Mouse (Mus musculus) liver, embryonic 14.5 days (tissue): ENCODE data around the gene Gulp1. TPM values are rescaled to one million over a fixed set of nuclear protein-coding genes. Genes with fewer than 3 reads are reported as not detected.

Source experiments
- ATAC-seq: fragments of 200-750 bp; cut with Nextera tagmentation; 2 replicates; pipeline ENCODE4 v1.8.0; 2017; ENCODE audit warnings: moderate number of reproducible peaks, mild to moderate bottlenecking, moderate library complexity; ENCODE audit not compliant: insufficient read depth
- DNase-seq, 3 experiments: peaks; one replicate each; pipeline ENCODE4 v3.0.0-alpha.2; 2012 to 2013; ENCODE audit warnings: low read depth in 3 of 3, low spot score in 3 of 3
- H3K27ac ChIP-seq: fragments of 300-500 bp; sonication (generic); 2 replicates; pipeline ENCODE4 v1.5.1; 2014; ENCODE audit warnings: moderate library complexity, mild to moderate bottlenecking, control low read depth, inconsistent platforms
- H3K27me3 ChIP-seq: fragments of 300-500 bp; sonication (generic); 2 replicates; pipeline ENCODE4 v1.6.1; 2014; ENCODE audit warnings: mild to moderate bottlenecking, low read length, moderate library complexity; ENCODE audit not compliant: control insufficient read depth, insufficient read depth
- H3K36me3 ChIP-seq: fragments of 300-500 bp; sonication (generic); replicated peaks from 2 replicates; pipeline ENCODE4 v1.6.1; 2014; ENCODE audit warnings: low read depth; ENCODE audit not compliant: control insufficient read depth, insufficient read depth
- H3K4me1 ChIP-seq, 2 experiments: fragments of 200-500 bp in 1 of 2; fragments of 300-500 bp in 1 of 2; sonication (generic) in 1 of 2; replicated peaks; 2 replicates each; pipeline ENCODE4 v1.6.1; 2012 to 2014; ENCODE audit warnings: antibody characterized with exemption in 1 of 2, inconsistent platforms in 1 of 2, low read length in 1 of 2; ENCODE audit not compliant: control insufficient read depth in 2 of 2, insufficient read depth in 2 of 2
- H3K4me2 ChIP-seq: fragments of 300-500 bp; sonication (generic); 2 replicates; pipeline ENCODE4 v1.6.1; 2014; ENCODE audit warnings: low read depth, mild to moderate bottlenecking, control low read depth, moderate library complexity
- H3K4me3 ChIP-seq, 2 experiments: fragments of 200-500 bp in 1 of 2; fragments of 300-500 bp in 1 of 2; sonication (generic) in 1 of 2; 2 replicates each; pipeline ENCODE4 v1.5.1; 2012 to 2014; ENCODE audit warnings: low read depth in 2 of 2, low read length in 2 of 2, mild to moderate bottlenecking in 2 of 2, control low read depth in 1 of 2, inconsistent platforms in 1 of 2, moderate library complexity in 1 of 2; ENCODE audit not compliant: insufficient read depth in 1 of 2
- H3K9ac ChIP-seq: fragments of 300-500 bp; sonication (generic); replicated peaks from 2 replicates; pipeline ENCODE4 v1.6.1; 2014; ENCODE audit warnings: mild to moderate bottlenecking, control low read depth, moderate library complexity
- H3K9me3 ChIP-seq: fragments of 300-500 bp; sonication (generic); 2 replicates; pipeline ENCODE4 v1.6.1; 2016; ENCODE audit warnings: low read length, mixed read lengths; ENCODE audit not compliant: control insufficient read depth
- CTCF ChIP-seq: IDR thresholded peaks from 2 replicates; pipeline ENCODE4 v1.5.1; 2016; ENCODE audit warnings: antibody characterized with exemption, low read depth, control low read depth
- EP300 ChIP-seq: IDR thresholded peaks from 2 replicates; pipeline ENCODE4 v1.6.1; 2016; ENCODE audit warnings: antibody characterized with exemption, low read depth
- WGBS: fragments of 180-500 bp; shearing (Covaris S2); extraction: QIAGEN DNeasy Blood & Tissue Kit; methylation state at CpG from one replicate; pipeline ENCODE4 v1.1.7; 2014; ENCODE audit not compliant: insufficient replicate concordance; 5-methylcytosine and 5-hydroxymethylcytosine counted together
- polyA plus RNA-seq, 2 experiments: library from polyadenylated mRNA; depleted of rRNA in 1 of 2; stranded (reverse) in 1 of 2; unstranded in 1 of 2; fragments of >200 nt; fragmentation: Nextera tagmentation in 1 of 2; extraction: Ambion mirVana in 1 of 2; gene quantifications; 2 replicates each; pipeline versions ENCODE4 v1.2.1 to v1.2.3; 2012 to 2014

Gene Gulp1
- polyA plus RNA-seq, 2 experiments = 0.28 to 0.55 TPM

- Histone ChIP-seq H3K27ac (no peak overlapping the region), H3K4me1 (no peaks in the 10 kb centered on the region), H3K9ac (no peak overlapping the region), H3K36me3 (no peaks in the 10 kb centered on the region), H3K27me3 (no peaks in the 10 kb centered on the region), H3K4me3 (no peak overlapping the region), H3K4me2 (no peak overlapping the region), H3K9me3 (no peaks in the 10 kb centered on the region)
- TF ChIP-seq EP300 (no peak), CTCF (no peak)
- WGBS = 60% methylated on average over 6 of the region's 6 CpGs
- DNase-seq = no peak
- no peak for ATAC-seq
Observed at GRCm38 (mm10) chr1:44683723-44684122, 132.4 kb downstream of the Gulp1 start.

GRCm38 (mm10) chr1:44720785-44721410 is 169.6 kb downstream of the Gulp1 start:
- H3K9me3 ChIP-seq = no peaks in the 10 kb centered on the region
- H3K36me3 ChIP-seq = no peaks in the 10 kb centered on the region
- no peaks in the 10 kb centered on the region for H3K27me3 ChIP-seq
- H3K27ac ChIP-seq = no peak overlapping the region
- DNase-seq (no peak), ATAC-seq (no peak)
- no peak overlapping the region for H3K9ac ChIP-seq
- H3K4me2 ChIP-seq = no peak overlapping the region
- H3K4me1 ChIP-seq = no peaks in the 10 kb centered on the region
- no peak overlapping the region for H3K4me3 ChIP-seq
- WGBS = 70% methylated on average over 4 of the region's 4 CpGs
- TF ChIP-seq CTCF = no peak
- TF ChIP-seq EP300 = no peak

DNA sequence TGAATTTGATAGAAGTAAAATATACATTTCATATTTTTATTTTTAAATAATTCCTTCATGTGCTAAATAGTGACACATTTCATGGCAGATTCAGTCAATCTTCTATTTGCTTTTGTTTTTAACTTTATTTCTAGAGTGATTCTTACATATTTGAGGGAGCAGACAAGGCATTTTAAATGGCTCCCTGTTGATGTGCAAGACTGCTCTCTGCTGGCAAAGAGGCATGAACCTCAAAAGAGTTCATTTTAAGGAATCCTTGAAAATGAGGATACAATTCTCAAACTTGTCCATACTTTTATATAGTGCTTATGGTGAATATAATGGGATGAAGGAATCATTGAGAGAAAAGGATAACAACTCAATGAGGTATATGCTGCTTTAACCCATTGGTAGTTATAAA is 189.9 kb downstream of the Gulp1 start:
- DNase-seq = no peak
- H3K27ac ChIP-seq = no peak overlapping the region

GRCm38 (mm10) chr1:44745711-44746110 is 194.4 kb downstream of the Gulp1 start:
- no peaks in the 10 kb centered on the region for H3K36me3 ChIP-seq
- no peak overlapping the region for H3K4me2 ChIP-seq
- DNase-seq (peak in 2 of 3 experiments; percentile 1), ATAC-seq (no peak)
- H3K9me3 ChIP-seq = no peaks in the 10 kb centered on the region
- no peak overlapping the region for H3K9ac ChIP-seq
- no peaks in the 10 kb centered on the region for H3K27me3 ChIP-seq
- 6% methylated on average over 2 of the region's 2 CpGs for WGBS
- no peak overlapping the region for H3K27ac ChIP-seq
- no peaks in the 10 kb centered on the region for H3K4me1 ChIP-seq
- H3K4me3 ChIP-seq = no peak overlapping the region
- peak; percentile 44; the same call in 1 of the 2 replicates for TF ChIP-seq CTCF
- no peak for TF ChIP-seq EP300

More for the DNA sequence above, 189.9 kb downstream of the Gulp1 start:
- no peak overlapping the region for H3K4me2 ChIP-seq
- H3K36me3 ChIP-seq = no peaks in the 10 kb centered on the region
- no peaks in the 10 kb centered on the region for H3K9me3 ChIP-seq
- H3K9ac ChIP-seq = no peak overlapping the region
- ATAC-seq = no peak
- H3K27me3 ChIP-seq = no peaks in the 10 kb centered on the region
- no peak overlapping the region for H3K4me3 ChIP-seq
- TF ChIP-seq EP300 = no peak
- no peak for TF ChIP-seq CTCF
- no peaks in the 10 kb centered on the region for H3K4me1 ChIP-seq

DNA sequence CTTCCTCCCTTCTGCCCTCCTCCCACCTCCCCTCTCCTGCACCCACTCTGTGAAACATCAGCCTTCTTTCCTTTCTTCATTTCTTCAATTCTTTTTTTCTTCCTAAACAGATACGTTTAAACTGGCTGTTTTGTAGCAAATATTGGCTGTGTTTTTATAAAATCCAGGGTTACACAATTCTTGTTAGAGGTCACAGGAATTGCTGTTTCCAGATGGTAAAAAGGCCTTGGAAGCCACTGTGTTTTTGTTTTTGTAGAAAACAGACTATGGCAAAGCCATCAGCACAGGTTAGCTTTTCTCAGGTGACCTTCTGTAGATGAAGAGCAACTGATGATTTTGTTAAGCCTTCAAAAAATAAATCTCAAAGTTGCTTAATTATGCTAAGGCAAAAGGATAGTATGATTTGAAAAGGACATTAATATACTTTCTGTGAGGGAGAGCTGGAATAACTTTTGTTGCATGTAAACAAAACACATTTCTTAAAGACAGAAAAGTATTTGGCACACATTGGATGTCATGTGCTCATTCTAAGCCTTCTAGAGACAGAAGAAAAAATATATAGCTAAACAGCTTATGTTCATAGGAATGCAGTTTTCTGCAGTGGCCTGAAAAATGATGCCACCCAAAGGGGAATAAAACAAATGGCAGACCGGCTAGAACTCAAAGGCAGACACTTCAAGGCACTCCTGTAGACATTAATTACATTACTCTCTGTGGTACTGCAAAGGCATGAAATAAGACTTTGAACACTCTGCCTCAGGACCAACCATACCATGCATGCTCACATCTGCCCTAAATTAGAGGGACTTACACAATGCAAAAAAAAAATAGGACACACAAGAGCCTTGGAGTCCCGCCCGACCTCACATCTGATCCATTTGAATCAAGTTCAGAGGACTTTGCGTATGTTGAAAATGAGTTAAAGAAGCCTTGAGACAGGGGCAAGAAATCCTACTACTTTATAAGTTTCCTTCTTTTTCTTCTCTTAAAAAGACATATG is 199.7 kb downstream of the Gulp1 start:
- ATAC-seq (no peak), DNase-seq (no peak)
- Histone ChIP-seq H3K27ac (no peak overlapping the region), H3K4me1 (no peaks in the 10 kb centered on the region), H3K9ac (no peak overlapping the region), H3K9me3 (no peaks in the 10 kb centered on the region), H3K27me3 (no peaks in the 10 kb centered on the region), H3K36me3 (no peaks in the 10 kb centered on the region), H3K4me3 (no peak overlapping the region), H3K4me2 (no peak overlapping the region)
- 63% methylated on average over 5 of the region's 5 CpGs for WGBS
- no peak for TF ChIP-seq CTCF
- no peak for TF ChIP-seq EP300
